Mouse (Mus musculus) thymus, postnatal 0 days (tissue): ENCODE results near the gene Dhrs11. TPM values are rescaled to one million over a fixed set of nuclear protein-coding genes. Genes with fewer than 3 reads are reported as not detected.

Source experiments
- polyA plus RNA-seq: library from polyadenylated mRNA; unstranded; fragments of >200 nt; fragmentation: Nextera tagmentation; extraction: Ambion mirVana; gene quantifications from 2 replicates; pipeline ENCODE4 v1.2.1, GENCODE M21; 2015

Dhrs11 gene
- polyA plus RNA-seq, 1 experiment from 2014 or later: 12.0 TPM

Other genes with a start within 250 kb of the Dhrs11 start
- 14.1 and 15.1 TPM in 2 replicates for gene Mrm1, start 9.5 kb downstream of the Dhrs11 start, polyA plus RNA-seq
- gene Ggnbp2, start 41.8 kb upstream of the Dhrs11 start, polyA plus RNA-seq: 80.3 and 100 TPM in 2 replicates
- 3.0 and 3.1 TPM in 2 replicates for gene Myo19, start 51.2 kb upstream of the Dhrs11 start, polyA plus RNA-seq
- gene Pigw, start 51.3 kb upstream of the Dhrs11 start, polyA plus RNA-seq: 2.0 and 2.4 TPM in 2 replicates
- 68.4 and 74.4 TPM in 2 replicates for gene Znhit3, start 87.4 kb upstream of the Dhrs11 start, polyA plus RNA-seq
- gene Car4, start 128.8 kb upstream of the Dhrs11 start, polyA plus RNA-seq: 8.9 and 10.1 TPM in 2 replicates